Mouse (Mus musculus) midbrain, postnatal 0 days (tissue): ENCODE measurements around the gene Celf3. TPM values are rescaled to one million over a fixed set of nuclear protein-coding genes. Genes with fewer than 3 reads are reported as not detected.

Experiments
- ATAC-seq: fragments of 200-750 bp; cut with Nextera tagmentation; 2 replicates; pipeline ENCODE4 v1.8.0; 2017; ENCODE audit warnings: moderate number of reproducible peaks, mild to moderate bottlenecking, moderate TSS enrichment, moderate library complexity; ENCODE audit not compliant: low FRiP score
- DNase-seq: peaks from one replicate; pipeline ENCODE4 v3.0.0-alpha.2; 2015; ENCODE audit warnings: low spot score
- H3K27ac ChIP-seq: fragments of 300-500 bp; sonication (generic); 2 replicates; pipeline ENCODE4 v1.5.1; 2014; ENCODE audit warnings: low read depth, mild to moderate bottlenecking, low read length, mixed read lengths
- H3K27me3 ChIP-seq: fragments of 300-500 bp; sonication (generic); 2 replicates; pipeline ENCODE4 v1.6.1; 2014; ENCODE audit warnings: low read length, control low read depth, mixed read lengths; ENCODE audit not compliant: insufficient read depth
- H3K36me3 ChIP-seq: fragments of 300-500 bp; sonication (generic); 2 replicates; pipeline ENCODE4 v1.6.1; 2014; ENCODE audit warnings: low read length, control low read depth, mixed read lengths; ENCODE audit not compliant: insufficient read depth
- H3K4me1 ChIP-seq: fragments of 300-500 bp; sonication (generic); 2 replicates; pipeline ENCODE4 v1.6.1; 2014; ENCODE audit warnings: mild to moderate bottlenecking, control low read depth, antibody characterized with exemption, low read length, mixed read lengths; ENCODE audit not compliant: insufficient read depth
- H3K4me2 ChIP-seq: fragments of 300-500 bp; sonication (generic); 2 replicates; pipeline ENCODE4 v1.6.1; 2014; ENCODE audit warnings: low read depth, mild to moderate bottlenecking, low read length, mixed read lengths; ENCODE audit not compliant: poor library complexity, severe bottlenecking
- H3K4me3 ChIP-seq: fragments of 300-500 bp; sonication (generic); 2 replicates; pipeline ENCODE4 v1.5.1; 2014; ENCODE audit warnings: low read depth, mild to moderate bottlenecking, low read length, moderate library complexity
- H3K9ac ChIP-seq: fragments of 300-500 bp; sonication (generic); replicated peaks from 2 replicates; pipeline ENCODE4 v1.6.1; 2014; ENCODE audit warnings: mild to moderate bottlenecking, low read length, moderate library complexity, mixed read lengths; ENCODE audit not compliant: poor library complexity, severe bottlenecking
- H3K9me3 ChIP-seq: fragments of 300-500 bp; sonication (generic); 2 replicates; pipeline ENCODE4 v1.6.1; 2016; ENCODE audit warnings: low read length, control low read depth
- CTCF ChIP-seq: IDR thresholded peaks from 2 replicates; pipeline ENCODE4 v1.5.1; 2016; ENCODE audit warnings: antibody characterized with exemption, mild to moderate bottlenecking
- WGBS: fragments of 180-500 bp; shearing (Covaris S2); extraction: QIAGEN DNeasy Blood & Tissue Kit; methylation state at CpG from one replicate; pipeline ENCODE4 v1.1.7; 2014; 5-methylcytosine and 5-hydroxymethylcytosine counted together
- polyA plus RNA-seq: library from polyadenylated mRNA; unstranded; fragments of >200 nt; fragmentation: Nextera tagmentation; extraction: Ambion mirVana; gene quantifications from 2 replicates; pipeline ENCODE4 v1.2.1, GENCODE M21; 2015
- total RNA-seq: library from RNA; depleted of rRNA; stranded (reverse); fragments of >200 nt; gene quantifications from 2 replicates; pipeline ENCODE4 v1.2.3, GENCODE M21; 2014

The Celf3 gene
- total and polyA plus RNA-seq, 2 experiments from 2014 or later = 205 to 219 TPM

DNA sequence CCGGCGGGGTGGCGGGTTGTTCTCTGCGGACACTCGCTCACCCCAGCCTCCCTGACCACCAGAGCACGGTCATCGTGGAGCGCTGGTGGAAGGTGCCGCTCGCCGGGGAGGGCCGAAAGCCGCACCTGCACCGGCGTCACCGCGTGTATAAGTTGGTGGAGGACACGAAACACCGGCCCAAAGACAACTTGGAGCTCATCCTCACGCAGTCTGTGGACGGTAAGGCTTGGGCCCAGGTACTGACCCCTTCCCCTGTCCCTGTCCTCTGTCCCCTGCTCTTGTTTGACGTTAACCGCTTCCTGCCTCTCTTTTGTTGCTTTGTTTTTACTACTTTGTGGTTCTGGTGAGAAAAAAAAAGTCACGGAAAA lies 34.5 kb upstream of the Celf3 start, which contains the start of gene Oaz3:
Gene Oaz3 (minus strand): TSS at position 319 of the 368 bp plus-strand sequence.
- Histone ChIP-seq H3K4me3 (peak within 1 kb of the TSS; percentile 63), H3K27me3 (no peaks in the 10 kb centered on the region), H3K36me3 (peaks cover 27% of the 10 kb centered on the region), H3K27ac (peak within 1 kb of the TSS; percentile 52; the same call in 1 of the 2 replicates), H3K4me2 (peak within 1 kb of the TSS; percentile 91), H3K9ac (peak within 1 kb of the TSS; percentile 66), H3K4me1 (no peaks in the 10 kb centered on the region), H3K9me3 (no peaks in the 10 kb centered on the region)
- peak; percentile 55 for ATAC-seq
- under 1% methylated on average over 24 of the region's 24 CpGs for WGBS
- DNase-seq = no peak
- no peak for TF ChIP-seq CTCF

DNA sequence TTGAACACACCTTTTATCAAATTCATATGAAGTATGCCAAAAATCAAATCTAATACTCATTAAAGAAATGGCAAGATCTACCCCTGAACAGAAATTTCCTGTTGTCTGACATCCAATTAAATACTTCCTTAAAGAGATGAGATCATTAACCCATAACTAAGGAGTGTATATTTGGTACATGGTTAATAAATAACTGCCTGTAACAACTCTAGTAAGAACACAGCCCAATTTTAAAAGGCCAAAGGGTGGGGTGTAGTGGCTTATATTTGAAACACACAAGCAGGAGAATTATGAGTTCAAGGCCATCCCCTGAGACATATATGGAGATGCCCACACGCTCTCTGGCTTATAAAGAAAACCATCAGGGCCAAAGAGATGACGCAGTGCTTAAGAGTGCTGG lies 28.7 kb upstream of the Celf3 start:
- Histone ChIP-seq H3K4me3 (no peak overlapping the region), H3K4me2 (no peak overlapping the region), H3K4me1 (no peaks in the 10 kb centered on the region), H3K27me3 (no peaks in the 10 kb centered on the region), H3K9ac (no peak overlapping the region), H3K27ac (no peak overlapping the region), H3K9me3 (no peaks in the 10 kb centered on the region), H3K36me3 (peaks cover 27% of the 10 kb centered on the region)
- DNase-seq (no peak), ATAC-seq (no peak)
- no peak for TF ChIP-seq CTCF
- 85% methylated on average over 2 of the region's 2 CpGs for WGBS

DNA sequence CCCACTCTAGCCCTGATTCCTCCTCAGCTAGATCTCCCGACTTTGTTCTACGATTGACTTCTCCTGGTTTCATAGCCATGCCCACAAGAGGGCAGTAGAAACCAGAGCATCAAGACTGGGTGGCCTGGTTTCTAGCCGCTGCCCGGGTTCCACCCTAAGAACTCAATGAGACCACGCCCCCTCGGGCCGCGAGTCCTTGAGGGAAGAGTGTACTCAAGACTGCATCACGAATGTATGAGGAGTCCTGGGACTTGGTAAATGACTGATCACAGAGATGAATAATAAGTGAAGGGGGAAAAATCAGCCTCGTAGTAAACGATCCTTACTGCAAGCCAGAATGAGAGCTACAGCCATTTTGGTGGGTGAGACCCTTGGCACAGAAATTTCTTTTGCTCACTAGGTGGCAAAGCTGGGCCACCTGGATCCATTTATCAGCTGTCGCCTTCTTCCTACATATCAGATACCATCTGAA lies 21.5 kb upstream of the Celf3 start:
- Histone ChIP-seq H3K4me2 (peak overlapping the region; percentile 41), H3K27me3 (no peaks in the 10 kb centered on the region), H3K4me3 (peak overlapping the region; percentile 38), H3K4me1 (no peaks in the 10 kb centered on the region), H3K9me3 (no peaks in the 10 kb centered on the region), H3K27ac (peak overlapping the region; percentile 57; the same call in 1 of the 2 replicates), H3K36me3 (no peaks in the 10 kb centered on the region), H3K9ac (peak overlapping the region; percentile 44; the same call in 1 of the 2 replicates)
- ATAC-seq (peak; percentile 87), DNase-seq (peak; percentile 98)
- WGBS = under 1% methylated on average over 12 of the region's 12 CpGs
- peak; percentile 87 for TF ChIP-seq CTCF

DNA sequence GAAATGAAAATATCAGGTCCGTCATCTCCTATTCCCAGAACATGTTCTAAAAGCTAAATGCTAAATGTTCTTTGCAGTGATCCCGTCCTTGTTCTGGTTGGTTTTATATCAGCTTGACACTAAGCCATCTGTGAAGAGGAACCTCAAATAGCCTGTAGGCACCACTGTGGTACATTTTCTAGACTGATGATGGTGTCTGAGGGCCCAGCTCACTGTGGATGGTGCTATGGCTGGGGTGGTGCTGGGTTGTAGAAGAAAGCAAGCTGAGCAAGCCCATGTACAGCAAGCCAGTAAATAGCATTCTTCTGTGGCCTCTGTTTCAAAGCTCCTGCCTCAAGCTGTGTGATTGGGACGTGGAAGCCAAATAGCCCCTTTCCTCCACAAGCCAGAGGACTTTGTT lies 21.0 kb upstream of the Celf3 start:
- DNase-seq = no peak
- H3K4me3 ChIP-seq = peak overlapping the region; percentile 38; the same call in 1 of the 2 replicates
- peak overlapping the region; percentile 44; the same call in 1 of the 2 replicates for H3K9ac ChIP-seq
- ATAC-seq = peak; percentile 33
- no peaks in the 10 kb centered on the region for H3K27me3 ChIP-seq
- no peaks in the 10 kb centered on the region for H3K9me3 ChIP-seq
- WGBS = 55% methylated on average over 3 of the region's 3 CpGs
- peak overlapping the region; percentile 57; the same call in 1 of the 2 replicates for H3K27ac ChIP-seq
- no peaks in the 10 kb centered on the region for H3K4me1 ChIP-seq
- TF ChIP-seq CTCF = no peak
- no peak overlapping the region for H3K4me2 ChIP-seq
- no peaks in the 10 kb centered on the region for H3K36me3 ChIP-seq

DNA sequence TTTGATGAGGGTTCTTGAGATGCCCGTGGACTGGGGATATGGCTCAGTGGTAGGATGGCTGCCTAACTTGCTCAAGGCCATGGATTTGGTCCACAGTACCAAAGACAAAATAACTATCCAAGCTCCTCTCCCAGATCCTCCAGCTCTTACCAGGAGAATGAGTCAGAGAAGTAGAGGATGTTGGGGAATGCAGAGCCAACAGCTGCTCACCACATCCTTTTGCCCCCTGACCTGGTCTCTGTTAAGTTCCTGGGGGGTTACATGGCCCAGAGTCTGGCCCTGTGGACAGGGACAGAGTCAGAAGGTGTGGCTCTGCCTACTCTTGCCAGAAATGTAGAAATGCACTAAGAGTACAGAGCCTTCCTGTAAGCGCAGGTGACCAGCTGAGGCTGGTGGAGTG lies 18.3 kb upstream of the Celf3 start:
- Histone ChIP-seq H3K36me3 (no peaks in the 10 kb centered on the region), H3K27me3 (no peaks in the 10 kb centered on the region), H3K9me3 (no peaks in the 10 kb centered on the region), H3K4me2 (no peak overlapping the region), H3K27ac (no peak overlapping the region), H3K4me3 (no peak overlapping the region), H3K4me1 (peaks cover 10% of the 10 kb centered on the region), H3K9ac (no peak overlapping the region)
- 95% methylated on average over 2 of the region's 2 CpGs for WGBS
- no peak for TF ChIP-seq CTCF
- DNase-seq (no peak), ATAC-seq (no peak)

DNA sequence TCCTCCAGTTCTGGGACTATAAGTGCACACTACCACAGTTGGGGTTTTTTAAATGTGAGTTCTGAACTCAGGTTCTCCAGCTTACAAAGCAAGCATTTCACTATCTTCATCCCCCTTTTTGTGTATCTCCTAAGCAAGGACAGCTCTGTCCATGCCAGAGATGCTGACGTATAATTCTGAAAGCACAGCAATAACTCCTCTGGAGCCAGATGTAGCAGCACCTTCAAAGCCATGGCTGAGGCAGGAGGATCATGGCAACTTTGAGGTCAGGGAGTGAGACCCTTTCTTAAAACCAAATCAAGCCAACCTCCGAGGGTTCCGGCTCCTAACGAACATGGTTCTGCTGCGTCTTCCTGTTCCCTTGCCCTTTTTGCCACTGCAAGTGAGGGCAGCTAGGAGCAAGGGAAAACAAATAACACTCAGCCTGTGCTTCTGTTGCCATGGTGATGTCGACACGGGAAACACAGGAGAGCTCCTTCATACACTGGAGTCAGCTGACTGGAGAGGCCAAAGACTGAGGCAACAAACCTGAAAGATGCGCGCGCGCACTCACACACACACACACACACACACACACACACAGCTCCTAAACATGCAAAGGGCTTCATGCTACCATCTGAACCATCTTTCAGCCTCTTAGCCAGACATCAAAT lies 14.0 kb upstream of the Celf3 start:
- H3K4me2 ChIP-seq = no peak overlapping the region
- DNase-seq (peak; percentile 82), ATAC-seq (peak; percentile 80)
- no peak for TF ChIP-seq CTCF
- 28% methylated on average over 11 of the region's 11 CpGs for WGBS
- H3K36me3 ChIP-seq = no peaks in the 10 kb centered on the region
- H3K4me1 ChIP-seq = peaks cover 21% of the 10 kb centered on the region
- no peak overlapping the region for H3K4me3 ChIP-seq
- no peak overlapping the region for H3K9ac ChIP-seq
- H3K27me3 ChIP-seq = no peaks in the 10 kb centered on the region
- H3K27ac ChIP-seq = peak overlapping the region; percentile 79
- H3K9me3 ChIP-seq = no peaks in the 10 kb centered on the region
